Mouse (Mus musculus) heart, embryonic 11.5 days (tissue): ENCODE results near the gene Glb1. TPM values are rescaled to one million over a fixed set of nuclear protein-coding genes. Genes with fewer than 3 reads are reported as not detected.

Source experiments
- ATAC-seq: fragments of 200-750 bp; cut with Nextera tagmentation; replicated peaks from 2 replicates; pipeline ENCODE4 v1.8.0; 2017; ENCODE audit warnings: moderate library complexity; ENCODE audit not compliant: insufficient number of reproducible peaks, low FRiP score, low TSS enrichment
- H3K27ac ChIP-seq: fragments of 300-500 bp; sonication (generic); 2 replicates; pipeline ENCODE4 v1.5.1; 2014; ENCODE audit warnings: mild to moderate bottlenecking, low read depth, low read length
- H3K27me3 ChIP-seq: fragments of 300-500 bp; sonication (generic); 2 replicates; pipeline ENCODE4 v1.6.1; 2014; ENCODE audit warnings: mild to moderate bottlenecking, low read length, mixed read lengths; ENCODE audit not compliant: control insufficient read depth, insufficient read depth
- H3K36me3 ChIP-seq: fragments of 300-500 bp; sonication (generic); 2 replicates; pipeline ENCODE4 v1.6.1; 2014; ENCODE audit warnings: mild to moderate bottlenecking, low read length, moderate library complexity, mixed read lengths; ENCODE audit not compliant: control insufficient read depth, insufficient read depth
- H3K4me1 ChIP-seq: fragments of 300-500 bp; sonication (generic); 2 replicates; pipeline ENCODE4 v1.6.1; 2014; ENCODE audit warnings: low read length; ENCODE audit not compliant: control insufficient read depth, insufficient read depth
- H3K4me2 ChIP-seq: fragments of 300-500 bp; sonication (generic); 2 replicates; pipeline ENCODE4 v1.6.1; 2014; ENCODE audit warnings: mild to moderate bottlenecking, moderate library complexity
- H3K4me3 ChIP-seq: fragments of 300-500 bp; sonication (generic); 2 replicates; pipeline ENCODE4 v1.5.1; 2014; ENCODE audit warnings: low read depth, low read length
- H3K9ac ChIP-seq: fragments of 300-500 bp; sonication (generic); 2 replicates; pipeline ENCODE4 v1.6.1; 2014; ENCODE audit warnings: mild to moderate bottlenecking, low read depth, low read length, moderate library complexity
- H3K9me3 ChIP-seq: fragments of 300-500 bp; sonication (generic); replicated peaks from 2 replicates; pipeline ENCODE4 v1.6.1; 2016; ENCODE audit warnings: low read length; ENCODE audit not compliant: control insufficient read depth
- WGBS: fragments of 180-500 bp; shearing (Covaris S2); extraction: QIAGEN DNeasy Blood & Tissue Kit; methylation state at CpG from one replicate; pipeline ENCODE4 v1.1.7; 2014; ENCODE audit not compliant: insufficient replicate concordance; 5-methylcytosine and 5-hydroxymethylcytosine counted together
- polyA plus RNA-seq: library from polyadenylated mRNA; unstranded; fragments of >200 nt; fragmentation: Nextera tagmentation; extraction: Ambion mirVana; gene quantifications from 2 replicates; pipeline ENCODE4 v1.2.1, GENCODE M21; 2014

Gene Glb1
- polyA plus RNA-seq, 1 experiment from 2014 or later = 39.6 TPM

- ATAC-seq = no peak
- 63% methylated on average over 8 of the region's 8 CpGs for WGBS
- Histone ChIP-seq H3K27me3 (no peaks in the 10 kb centered on the region), H3K9me3 (peaks cover 4% of the 10 kb centered on the region; the same call in 1 of the 2 replicates), H3K4me1 (no peaks in the 10 kb centered on the region), H3K4me3 (no peak overlapping the region), H3K4me2 (no peak overlapping the region), H3K9ac (no peak overlapping the region), H3K36me3 (peaks cover 7% of the 10 kb centered on the region), H3K27ac (no peak overlapping the region)
Observed at GRCm38 (mm10) chr9:114420443-114420842, 19.6 kb downstream of the Glb1 start.

GRCm38 (mm10) chr9:114421045-114421444 lies 20.2 kb downstream of the Glb1 start:
- no peak for ATAC-seq
- 72% methylated on average over 3 of the region's 3 CpGs for WGBS
- no peak overlapping the region for H3K4me3 ChIP-seq
- peaks cover 4% of the 10 kb centered on the region; the same call in 1 of the 2 replicates for H3K9me3 ChIP-seq
- H3K4me1 ChIP-seq = no peaks in the 10 kb centered on the region
- no peak overlapping the region for H3K27ac ChIP-seq
- no peak overlapping the region for H3K4me2 ChIP-seq
- H3K36me3 ChIP-seq = peaks cover 11% of the 10 kb centered on the region
- H3K9ac ChIP-seq = no peak overlapping the region
- no peaks in the 10 kb centered on the region for H3K27me3 ChIP-seq

GRCm38 (mm10) chr9:114421797-114422196 lies 20.9 kb downstream of the Glb1 start:
- ATAC-seq = no peak
- Histone ChIP-seq H3K36me3 (peaks cover 11% of the 10 kb centered on the region), H3K4me3 (no peak overlapping the region), H3K9ac (no peak overlapping the region), H3K9me3 (peaks cover 4% of the 10 kb centered on the region; the same call in 1 of the 2 replicates), H3K27me3 (no peaks in the 10 kb centered on the region), H3K27ac (no peak overlapping the region), H3K4me2 (no peak overlapping the region), H3K4me1 (peaks cover 4% of the 10 kb centered on the region; the same call in 1 of the 2 replicates)
- 87% methylated on average over 7 of the region's 7 CpGs for WGBS

DNA sequence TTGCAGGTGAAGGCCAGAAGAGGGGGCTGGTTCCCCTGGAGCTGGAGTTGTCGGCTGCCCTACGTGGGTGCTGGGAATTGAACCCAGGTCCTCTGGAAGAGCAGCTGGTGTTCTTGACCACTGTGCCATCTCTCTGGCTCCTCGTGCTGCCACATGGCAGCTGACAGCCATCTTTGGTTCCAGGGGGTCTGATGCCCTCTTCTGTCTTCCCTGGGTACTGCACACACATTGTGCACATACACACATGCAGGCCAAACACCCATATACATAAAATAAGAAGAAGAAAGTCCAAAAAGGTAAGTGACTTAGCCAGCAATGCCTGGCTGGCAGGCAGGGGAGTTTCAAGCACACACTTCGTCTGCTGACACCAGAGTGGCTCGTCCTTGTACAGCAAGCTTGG lies 24.7 kb downstream of the Glb1 start:
- no peak overlapping the region for H3K4me2 ChIP-seq
- peaks cover 4% of the 10 kb centered on the region; the same call in 1 of the 2 replicates for H3K4me1 ChIP-seq
- no peak overlapping the region for H3K9ac ChIP-seq
- H3K27me3 ChIP-seq = no peaks in the 10 kb centered on the region
- peaks cover 4% of the 10 kb centered on the region; the same call in 1 of the 2 replicates for H3K9me3 ChIP-seq
- H3K4me3 ChIP-seq = no peak overlapping the region
- peaks cover 12% of the 10 kb centered on the region for H3K36me3 ChIP-seq
- ATAC-seq = no peak
- WGBS = 93% methylated on average over 5 of the region's 5 CpGs
- no peak overlapping the region for H3K27ac ChIP-seq

DNA sequence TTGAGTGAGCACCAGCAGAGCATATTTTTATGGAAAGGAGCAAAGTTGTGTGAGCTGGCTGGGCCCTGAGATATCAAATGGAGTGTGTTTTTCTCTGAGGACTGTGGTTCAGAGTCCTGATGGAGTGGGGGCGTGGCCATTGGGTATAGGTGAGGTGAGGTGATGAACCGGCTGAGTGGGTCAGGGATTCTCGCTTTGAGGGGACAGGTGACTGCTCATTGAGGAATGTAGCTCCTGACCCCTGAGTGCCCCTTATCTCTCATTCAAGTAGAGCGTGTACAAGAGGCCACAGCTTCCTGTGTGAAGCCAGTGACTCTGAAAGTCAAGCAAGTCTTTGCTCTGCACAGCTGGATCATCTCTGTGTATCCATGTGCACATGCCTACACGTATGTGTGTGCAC lies 25.3 kb downstream of the Glb1 start:
- Histone ChIP-seq H3K27me3 (no peaks in the 10 kb centered on the region), H3K4me1 (peaks cover 4% of the 10 kb centered on the region; the same call in 1 of the 2 replicates), H3K9ac (no peak overlapping the region), H3K4me3 (no peak overlapping the region), H3K4me2 (no peak overlapping the region), H3K9me3 (peaks cover 4% of the 10 kb centered on the region; the same call in 1 of the 2 replicates), H3K36me3 (peaks cover 11% of the 10 kb centered on the region), H3K27ac (no peak overlapping the region)
- ATAC-seq = no peak
- WGBS = 69% methylated on average over 5 of the region's 5 CpGs

- H3K4me2 ChIP-seq = no peak overlapping the region
- no peak overlapping the region for H3K9ac ChIP-seq
- H3K27me3 ChIP-seq = no peaks in the 10 kb centered on the region
- 84% methylated on average over 8 of the region's 8 CpGs for WGBS
- no peak overlapping the region for H3K4me3 ChIP-seq
- H3K27ac ChIP-seq = no peak overlapping the region
- peaks cover 4% of the 10 kb centered on the region; the same call in 1 of the 2 replicates for H3K9me3 ChIP-seq
- H3K4me1 ChIP-seq = peaks cover 4% of the 10 kb centered on the region; the same call in 1 of the 2 replicates
- H3K36me3 ChIP-seq = peaks cover 11% of the 10 kb centered on the region
- ATAC-seq = no peak
Observed at GRCm38 (mm10) chr9:114427425-114427824, 26.5 kb downstream of the Glb1 start.

DNA sequence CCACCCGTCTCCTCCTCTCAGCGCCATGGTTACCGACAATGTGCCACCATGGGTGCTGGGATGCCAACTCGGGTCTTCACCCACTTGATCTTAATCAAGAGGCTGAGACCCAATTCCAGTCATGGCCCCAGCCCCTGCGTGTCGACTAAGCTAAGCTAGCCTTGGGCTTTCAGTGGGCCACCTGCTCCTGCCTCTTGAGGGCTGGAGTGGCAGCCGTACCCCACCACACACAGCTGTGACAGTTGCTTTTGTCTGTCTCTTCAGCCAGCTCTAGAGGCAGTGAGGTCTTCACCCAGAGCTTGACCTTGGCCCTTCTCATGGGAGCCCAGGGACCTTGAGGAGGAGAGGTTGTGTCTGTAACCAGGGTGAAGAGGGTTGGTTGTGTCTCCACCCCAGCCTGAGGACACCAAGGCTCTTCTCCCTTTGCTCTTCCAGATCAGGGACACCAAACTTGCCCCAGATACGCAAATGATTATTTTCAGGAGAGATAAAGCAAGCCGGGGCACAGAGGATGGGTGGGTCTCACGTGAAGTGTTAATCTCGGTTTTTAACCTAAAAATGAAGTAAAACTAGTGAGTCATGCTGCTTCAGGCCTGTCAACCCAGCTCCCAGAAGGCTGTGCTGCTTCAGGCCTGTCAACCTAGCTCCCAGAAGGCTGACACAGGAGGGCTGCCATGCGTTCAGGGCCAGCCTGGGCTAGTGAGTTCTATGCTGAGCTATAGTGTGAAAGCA lies 27.4 kb downstream of the Glb1 start:
- no peak overlapping the region for H3K4me3 ChIP-seq
- H3K36me3 ChIP-seq = peaks cover 11% of the 10 kb centered on the region
- H3K4me2 ChIP-seq = no peak overlapping the region
- no peak overlapping the region for H3K9ac ChIP-seq
- no peak overlapping the region for H3K27ac ChIP-seq
- no peak for ATAC-seq
- no peaks in the 10 kb centered on the region for H3K27me3 ChIP-seq
- peaks cover 4% of the 10 kb centered on the region; the same call in 1 of the 2 replicates for H3K4me1 ChIP-seq
- peaks cover 4% of the 10 kb centered on the region; the same call in 1 of the 2 replicates for H3K9me3 ChIP-seq
- WGBS = 78% methylated on average over 12 of the region's 12 CpGs

DNA sequence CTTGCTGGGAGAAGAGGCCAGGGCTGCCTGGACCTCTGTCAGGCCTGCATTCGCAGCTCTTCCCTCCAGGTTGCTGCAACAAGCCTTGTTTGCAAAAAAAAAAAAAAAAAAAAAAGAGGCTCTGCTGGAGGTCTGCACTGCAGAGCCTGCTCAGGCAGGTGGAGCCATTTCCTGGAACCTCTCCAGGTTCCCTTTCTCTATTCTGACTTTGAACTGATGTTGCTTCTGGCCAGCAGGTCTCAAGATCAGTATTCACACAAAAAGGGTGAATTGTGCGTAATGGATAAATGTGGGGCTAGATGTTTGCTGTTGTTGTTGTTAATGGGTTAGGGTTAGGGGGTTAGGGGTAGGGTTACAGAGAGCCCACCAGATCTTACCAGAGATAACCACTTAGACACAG lies 34.8 kb downstream of the Glb1 start:
- no peak overlapping the region for H3K4me3 ChIP-seq
- no peaks in the 10 kb centered on the region for H3K27me3 ChIP-seq
- no peak overlapping the region for H3K27ac ChIP-seq
- ATAC-seq = no peak
- 77% methylated on average over 2 of the region's 2 CpGs for WGBS
- H3K9me3 ChIP-seq = no peaks in the 10 kb centered on the region
- H3K9ac ChIP-seq = no peak overlapping the region
- H3K4me1 ChIP-seq = no peaks in the 10 kb centered on the region
- peaks cover 5% of the 10 kb centered on the region; the same call in 1 of the 2 replicates for H3K36me3 ChIP-seq
- H3K4me2 ChIP-seq = no peak overlapping the region

- Histone ChIP-seq H3K27me3 (no peaks in the 10 kb centered on the region), H3K4me2 (no peak overlapping the region), H3K36me3 (peaks cover 5% of the 10 kb centered on the region; the same call in 1 of the 2 replicates), H3K4me3 (no peak overlapping the region), H3K9me3 (no peaks in the 10 kb centered on the region), H3K4me1 (no peaks in the 10 kb centered on the region), H3K9ac (no peak overlapping the region), H3K27ac (no peak overlapping the region)
- no peak for ATAC-seq
- WGBS = 80% methylated on average over 10 of the region's 10 CpGs
Observed at GRCm38 (mm10) chr9:114440548-114440947, 39.7 kb downstream of the Glb1 start.
